Mouse (Mus musculus) forebrain, embryonic 14.5 days (tissue): ENCODE results near the gene Nox1. TPM values are rescaled to one million over a fixed set of nuclear protein-coding genes. Genes with fewer than 3 reads are reported as not detected.

ENCODE experiments used
- ATAC-seq: fragments of 200-750 bp; cut with Nextera tagmentation; 2 replicates; pipeline ENCODE4 v1.8.0; 2017; ENCODE audit warnings: mild to moderate bottlenecking, moderate library complexity
- DNase-seq: peaks from one replicate; pipeline ENCODE4 v3.0.0-alpha.2; 2015; ENCODE audit warnings: low spot score
- H3K27ac ChIP-seq: fragments of 300-500 bp; sonication (generic); 2 replicates; pipeline ENCODE4 v1.5.1; 2014; ENCODE audit warnings: low read depth, mild to moderate bottlenecking, control low read depth, low read length, moderate library complexity
- H3K27me3 ChIP-seq: fragments of 300-500 bp; sonication (generic); replicated peaks from 2 replicates; pipeline ENCODE4 v1.6.1; 2014; ENCODE audit warnings: low read length, control low read depth, mixed read lengths; ENCODE audit not compliant: control insufficient read depth, insufficient read depth
- H3K36me3 ChIP-seq: fragments of 300-500 bp; sonication (generic); 2 replicates; pipeline ENCODE4 v1.6.1; 2014; ENCODE audit warnings: low read length, control low read depth; ENCODE audit not compliant: control insufficient read depth, insufficient read depth
- H3K4me1 ChIP-seq: fragments of 300-500 bp; sonication (generic); 2 replicates; pipeline ENCODE4 v1.6.1; 2014; ENCODE audit warnings: antibody characterized with exemption, low read length, control low read depth; ENCODE audit not compliant: control insufficient read depth, insufficient read depth
- H3K4me2 ChIP-seq: fragments of 300-500 bp; sonication (generic); 2 replicates; pipeline ENCODE4 v1.6.1; 2014; ENCODE audit warnings: mild to moderate bottlenecking, control low read depth, low read length
- H3K4me3 ChIP-seq: fragments of 300-500 bp; sonication (generic); 2 replicates; pipeline ENCODE4 v1.5.1; 2014; ENCODE audit warnings: low read depth, low read length, control low read depth
- H3K9ac ChIP-seq: fragments of 300-500 bp; sonication (generic); 2 replicates; pipeline ENCODE4 v1.6.1; 2014; ENCODE audit warnings: mild to moderate bottlenecking, low read length, control low read depth, moderate library complexity
- H3K9me3 ChIP-seq: fragments of 300-500 bp; sonication (generic); replicated peaks from 2 replicates; pipeline ENCODE4 v1.6.1; 2016; ENCODE audit warnings: low read length, control low read depth, mixed read lengths; ENCODE audit not compliant: control insufficient read depth
- WGBS: fragments of 180-500 bp; shearing (Covaris S2); extraction: QIAGEN DNeasy Blood & Tissue Kit; methylation state at CpG from one replicate; pipeline ENCODE4 v1.1.7; 2014; 5-methylcytosine and 5-hydroxymethylcytosine counted together
- polyA plus RNA-seq: library from polyadenylated mRNA; unstranded; fragments of >200 nt; fragmentation: Nextera tagmentation; extraction: Ambion mirVana; gene quantifications from 2 replicates; pipeline ENCODE4 v1.2.1, GENCODE M21; 2014

The Nox1 gene
- polyA plus RNA-seq = not detected in 2 replicates

DNA sequence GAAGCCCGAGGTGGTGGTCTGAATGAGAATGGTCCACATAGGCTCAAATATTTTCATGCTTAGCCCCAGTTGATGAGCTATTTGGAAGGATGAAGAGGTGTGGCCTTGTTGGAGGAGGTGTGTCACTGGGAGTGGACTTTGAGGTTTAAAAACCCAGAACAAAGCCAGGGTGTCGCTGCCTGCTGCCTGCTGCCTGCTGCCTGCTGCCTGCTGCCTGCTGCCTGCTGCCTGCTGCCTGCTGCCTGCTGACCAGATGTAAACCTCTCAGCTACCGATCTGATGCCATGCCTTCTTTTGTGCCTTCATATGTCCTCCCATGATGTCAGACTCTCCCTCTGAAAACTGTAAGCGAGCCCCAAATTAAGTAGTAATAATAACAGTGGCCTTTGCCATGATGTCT is at the start of gene Nox1:
Gene Nox1, minus strand, starts transcription at position 101 of the 400 bp plus-strand sequence.
- H3K36me3 ChIP-seq = no peaks in the 10 kb centered on the region
- no peak within 1 kb of the TSS for H3K4me3 ChIP-seq
- no peak within 1 kb of the TSS for H3K9ac ChIP-seq
- DNase-seq (no peak), ATAC-seq (no peak)
- H3K27ac ChIP-seq = no peak within 1 kb of the TSS
- H3K9me3 ChIP-seq = no peaks in the 10 kb centered on the region
- no peak within 1 kb of the TSS for H3K4me2 ChIP-seq
- H3K4me1 ChIP-seq = no peaks in the 10 kb centered on the region
- 45% methylated on average over 4 of the region's 4 CpGs for WGBS
- H3K27me3 ChIP-seq = no peaks in the 10 kb centered on the region

DNA sequence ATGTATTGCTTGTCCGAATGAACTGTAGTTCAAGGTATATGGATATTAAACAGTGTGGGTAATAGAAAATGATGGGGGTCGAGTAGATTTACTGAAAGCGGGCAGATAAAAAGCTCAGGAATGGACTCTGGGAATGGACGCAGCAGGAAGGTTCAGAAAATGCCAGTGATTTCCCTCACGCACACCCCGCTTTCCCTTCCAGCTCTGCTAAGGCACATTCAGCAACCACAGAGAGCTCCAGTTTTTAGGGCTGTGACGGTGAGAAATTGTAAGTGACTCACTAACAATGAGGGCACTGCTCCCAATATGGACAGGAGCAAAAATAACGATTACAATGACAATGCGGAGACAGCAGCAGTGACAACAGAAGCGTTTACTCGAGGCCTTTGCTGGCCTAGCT is 40.4 kb upstream of the Nox1 start:
- Histone ChIP-seq H3K27ac (no peak overlapping the region), H3K4me2 (no peak overlapping the region)

DNA sequence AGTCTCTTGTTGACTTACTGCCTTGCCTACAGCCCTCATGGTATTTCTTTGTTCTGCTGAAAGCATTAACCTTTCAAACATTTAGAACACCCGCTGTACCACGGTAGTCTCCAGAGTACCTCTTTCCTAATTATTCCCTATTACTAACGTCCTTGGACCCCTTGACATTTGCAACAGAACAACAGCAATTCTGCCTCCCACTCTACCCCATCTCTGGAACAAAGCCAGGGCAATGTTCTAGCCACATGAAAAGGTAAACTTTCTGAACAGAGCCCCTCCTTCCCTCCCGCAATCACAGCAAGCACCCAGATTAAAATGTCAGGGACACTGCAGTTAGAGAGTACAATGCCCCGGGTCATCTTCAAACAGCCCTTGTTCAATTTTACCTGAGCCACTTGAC is 39.4 kb upstream of the Nox1 start:
- 50% methylated on average over 5 of the region's 5 CpGs for WGBS

More for the DNA sequence above, 40.4 kb upstream of the Nox1 start:
- no peak overlapping the region for H3K4me3 ChIP-seq
- H3K9me3 ChIP-seq = no peaks in the 10 kb centered on the region
- DNase-seq (peak; percentile 21), ATAC-seq (no peak)
- no peaks in the 10 kb centered on the region for H3K27me3 ChIP-seq
- no peaks in the 10 kb centered on the region for H3K36me3 ChIP-seq
- H3K9ac ChIP-seq = no peak overlapping the region
- 68% methylated on average over 11 of the region's 11 CpGs for WGBS
- no peaks in the 10 kb centered on the region for H3K4me1 ChIP-seq

DNA sequence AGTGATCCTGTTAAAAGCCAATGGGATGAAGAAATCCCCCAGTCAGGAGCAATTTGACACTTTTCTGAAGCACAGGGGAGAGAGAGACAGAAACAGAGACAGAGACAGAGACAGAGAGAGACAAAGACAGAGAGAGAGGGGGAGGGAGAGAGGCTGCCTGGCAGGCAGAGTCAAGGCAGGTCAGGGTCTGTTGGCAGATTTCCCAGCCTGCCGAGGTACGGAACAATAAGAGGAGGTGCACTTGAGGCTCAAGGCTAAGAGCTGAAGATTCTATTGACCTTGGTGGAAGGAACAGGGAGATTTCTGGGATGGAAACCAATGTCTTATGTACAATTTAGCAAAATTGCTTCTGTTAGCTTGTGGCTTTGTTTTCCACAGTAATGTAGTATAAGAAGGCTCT is 26.4 kb upstream of the Nox1 start:
- no peaks in the 10 kb centered on the region for H3K4me1 ChIP-seq
- no peak for ATAC-seq
- no peak overlapping the region for H3K27ac ChIP-seq
- no peaks in the 10 kb centered on the region for H3K27me3 ChIP-seq
- 32% methylated on average over 2 of the region's 2 CpGs for WGBS
- no peak overlapping the region for H3K4me2 ChIP-seq
- no peaks in the 10 kb centered on the region for H3K36me3 ChIP-seq
- no peak overlapping the region for H3K9ac ChIP-seq
- H3K4me3 ChIP-seq = no peak overlapping the region
- H3K9me3 ChIP-seq = no peaks in the 10 kb centered on the region
- DNase-seq = no peak

More for the DNA sequence above, 39.4 kb upstream of the Nox1 start:
- DNase-seq (no peak), ATAC-seq (no peak)
- H3K36me3 ChIP-seq = no peaks in the 10 kb centered on the region
- H3K27me3 ChIP-seq = no peaks in the 10 kb centered on the region
- no peak overlapping the region for H3K9ac ChIP-seq
- no peak overlapping the region for H3K4me3 ChIP-seq
- H3K4me1 ChIP-seq = no peaks in the 10 kb centered on the region
- H3K4me2 ChIP-seq = no peak overlapping the region
- no peak overlapping the region for H3K27ac ChIP-seq
- H3K9me3 ChIP-seq = no peaks in the 10 kb centered on the region

DNA sequence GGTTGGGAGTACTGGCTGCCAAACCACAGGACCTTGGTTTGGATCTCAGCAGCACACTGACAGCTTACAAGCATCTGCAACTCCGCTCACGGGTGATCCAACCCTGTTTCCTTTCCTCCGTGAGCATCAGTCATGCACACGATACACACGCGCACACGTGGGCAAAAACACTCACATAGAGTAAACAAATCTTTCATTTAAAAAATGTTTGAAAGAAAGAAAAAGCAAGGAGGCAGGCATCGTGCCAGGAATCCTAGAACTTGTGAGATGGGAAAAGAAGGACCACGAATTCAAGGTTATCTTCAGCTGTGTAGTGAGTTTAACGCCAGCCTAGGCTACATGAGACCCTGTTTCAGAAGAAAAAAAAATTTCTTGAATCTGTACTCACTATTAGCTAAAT is 24.2 kb upstream of the Nox1 start:
- WGBS = 91% methylated on average over 10 of the region's 10 CpGs
- no peaks in the 10 kb centered on the region for H3K9me3 ChIP-seq
- H3K4me3 ChIP-seq = no peak overlapping the region
- no peak overlapping the region for H3K9ac ChIP-seq
- no peak overlapping the region for H3K27ac ChIP-seq
- DNase-seq (no peak), ATAC-seq (no peak)
- H3K4me1 ChIP-seq = no peaks in the 10 kb centered on the region
- no peaks in the 10 kb centered on the region for H3K27me3 ChIP-seq
- H3K4me2 ChIP-seq = no peak overlapping the region
- no peaks in the 10 kb centered on the region for H3K36me3 ChIP-seq

DNA sequence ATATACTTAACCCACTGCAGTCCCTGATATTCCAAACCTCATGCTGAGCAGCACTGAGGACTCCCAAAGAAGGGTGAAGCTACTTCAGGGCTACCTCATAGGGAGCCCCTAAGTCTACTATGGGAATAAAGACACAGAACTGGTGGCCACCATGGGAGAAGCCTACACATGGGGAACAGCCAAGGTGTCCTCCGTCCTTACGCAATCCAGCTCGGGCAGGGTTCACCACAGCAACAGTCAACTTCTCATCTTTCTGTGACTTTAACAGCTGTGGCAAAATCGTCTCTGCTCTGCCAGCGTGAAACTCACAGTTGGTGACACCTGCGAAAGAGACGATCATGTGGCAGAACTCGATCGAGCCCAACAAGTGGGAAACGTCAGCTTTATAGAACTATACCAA is 16.5 kb upstream of the Nox1 start:
- H3K27ac ChIP-seq = no peak overlapping the region
- H3K9me3 ChIP-seq = no peaks in the 10 kb centered on the region
- 95% methylated on average over 10 of the region's 10 CpGs for WGBS
- ATAC-seq (no peak), DNase-seq (no peak)
- no peaks in the 10 kb centered on the region for H3K36me3 ChIP-seq
- H3K4me2 ChIP-seq = no peak overlapping the region
- H3K4me1 ChIP-seq = no peaks in the 10 kb centered on the region
- H3K9ac ChIP-seq = no peak overlapping the region
- H3K4me3 ChIP-seq = no peak overlapping the region
- H3K27me3 ChIP-seq = no peaks in the 10 kb centered on the region

DNA sequence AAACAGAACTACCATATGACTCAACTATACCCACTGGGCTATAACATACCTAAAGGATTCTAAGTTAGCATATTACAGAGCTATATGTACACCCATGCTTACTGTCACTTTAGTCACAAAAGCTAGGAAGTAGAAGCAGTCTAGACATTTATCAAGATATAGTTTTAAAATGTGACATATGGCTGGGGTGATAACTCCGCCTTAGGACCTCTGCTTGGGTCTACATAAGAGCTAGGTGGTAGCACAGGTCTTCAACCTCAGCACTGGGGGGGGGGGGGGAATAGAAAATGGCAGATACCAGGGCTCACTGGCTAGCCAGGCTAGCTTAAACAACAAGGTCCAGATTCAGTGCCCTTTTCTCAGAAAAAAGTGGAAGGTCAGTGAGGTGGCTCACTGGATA is 11.3 kb upstream of the Nox1 start:
- H3K27ac ChIP-seq = no peak overlapping the region
- H3K4me2 ChIP-seq = no peak overlapping the region
- H3K9me3 ChIP-seq = no peaks in the 10 kb centered on the region
- H3K27me3 ChIP-seq = no peaks in the 10 kb centered on the region
- WGBS = 83% methylated on average over 1 of the region's 1 CpGs
- no peaks in the 10 kb centered on the region for H3K36me3 ChIP-seq
- ATAC-seq (no peak), DNase-seq (no peak)
- H3K4me1 ChIP-seq = no peaks in the 10 kb centered on the region
- no peak overlapping the region for H3K4me3 ChIP-seq
- no peak overlapping the region for H3K9ac ChIP-seq

DNA sequence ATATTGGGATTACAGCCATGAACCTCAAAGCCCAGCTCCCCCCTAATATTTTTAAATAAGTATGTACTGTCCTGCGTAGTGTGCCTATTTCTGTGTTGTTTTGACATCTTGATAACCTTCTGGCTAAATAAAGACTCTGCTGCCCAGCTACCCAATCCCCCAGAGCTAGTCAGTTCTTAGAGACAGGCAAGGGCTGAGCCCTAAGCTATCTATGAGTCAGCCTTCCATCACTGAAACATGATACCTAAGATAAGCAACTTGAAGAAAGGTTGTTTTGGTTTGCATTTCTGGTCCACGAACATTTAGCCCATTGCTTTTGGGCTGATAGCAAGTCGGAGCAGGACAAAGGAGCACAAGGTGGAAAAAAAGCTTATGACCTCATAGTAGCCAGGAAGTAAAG is 1.1 kb downstream of the Nox1 start:
- H3K9ac ChIP-seq = no peak overlapping the region
- WGBS = 83% methylated on average over 3 of the region's 3 CpGs
- no peaks in the 10 kb centered on the region for H3K4me1 ChIP-seq
- H3K9me3 ChIP-seq = no peaks in the 10 kb centered on the region
- H3K4me2 ChIP-seq = no peak overlapping the region
- no peak overlapping the region for H3K4me3 ChIP-seq
- ATAC-seq = no peak
- H3K27ac ChIP-seq = no peak overlapping the region
- no peaks in the 10 kb centered on the region for H3K36me3 ChIP-seq
- no peaks in the 10 kb centered on the region for H3K27me3 ChIP-seq
- no peak for DNase-seq

DNA sequence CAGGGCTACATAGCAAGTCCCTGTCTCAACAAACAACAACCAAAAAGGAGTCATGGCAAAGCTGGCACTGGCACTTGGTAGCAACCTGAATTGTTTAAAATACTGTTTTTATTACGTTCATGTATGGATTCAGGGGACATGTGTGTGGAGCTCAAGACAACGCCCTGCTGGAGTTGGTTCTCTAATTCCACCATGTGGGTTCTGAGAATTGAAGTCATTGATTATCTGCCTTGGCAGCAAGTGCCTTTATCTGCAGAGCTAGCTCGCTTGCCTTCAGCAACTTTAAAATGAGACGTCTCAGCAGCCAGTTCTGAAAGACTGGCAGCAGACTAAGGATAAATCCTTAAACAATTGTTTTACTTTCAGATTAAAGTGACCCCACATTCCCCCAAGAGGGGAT is 3.6 kb downstream of the Nox1 start:
- H3K27ac ChIP-seq = no peak overlapping the region
- no peaks in the 10 kb centered on the region for H3K27me3 ChIP-seq
- no peak overlapping the region for H3K4me3 ChIP-seq
- no peak overlapping the region for H3K4me2 ChIP-seq
- WGBS = 54% methylated on average over 4 of the region's 4 CpGs
- no peaks in the 10 kb centered on the region for H3K9me3 ChIP-seq
- H3K4me1 ChIP-seq = no peaks in the 10 kb centered on the region
- no peaks in the 10 kb centered on the region for H3K36me3 ChIP-seq
- DNase-seq (no peak), ATAC-seq (no peak)
- H3K9ac ChIP-seq = no peak overlapping the region
